Mouse (Mus musculus): Measurements from ENCODE around the gene B4galt2. TPM values are rescaled to one million over a fixed set of nuclear protein-coding genes. Genes with fewer than 3 reads are reported as not detected.

B4galt2 gene
- total and polyA plus RNA-seq, 3 experiments, result 0.08 to 0.19 TPM; not detected in 1

- TF ChIP-seq MAX (IDR thresholded peaks at IDR 0.05; ENCODE audit: low read length) (no peak), USF2 (IDR thresholded peaks at IDR 0.05; ENCODE audit: borderline replicate concordance in 1 of 2, insufficient read depth in 1 of 2, low read depth in 1 of 2, low read length in 2 of 2) (no peak), GATA1 (IDR thresholded peaks at IDR 0.05; ENCODE audit: low read depth, low read length) (no peak)
These were observed 48.3 kb downstream of the B4galt2 start (continued) for GRCm38 (mm10) chr4:117834845-117835530.

GRCm38 (mm10) chr4:117834457-117834844 lies 48.8 kb downstream of the B4galt2 start, which contains the start of gene Slc6a9:
Gene Slc6a9 (plus strand): TSS chr4:117834506.
- peak within 1 kb of the TSS; percentile 78 for H3K27ac ChIP-seq (ENCODE audit: control insufficient read depth, low read depth, low read length)

GRCm38 (mm10) chr4:117831920-117832691 lies 51.2 kb downstream of the B4galt2 start:
- Histone ChIP-seq H3K79me2 (ENCODE audit: control insufficient read depth, insufficient read depth, low read length, poor library complexity) (peaks cover 3% of the 10 kb centered on the region; the same call in 1 of the 2 replicates), H3K36me3 (ENCODE audit: control insufficient read depth in 1 of 2, insufficient read depth in 2 of 2, low read length in 2 of 2) (peaks cover 0 to 44% of the 10 kb centered on the region in 2 experiments; a peak in 2 of 4 replicates), H3K27me3 (ENCODE audit: control insufficient read depth in 1 of 2, insufficient read depth in 2 of 2, low read length in 2 of 2) (no peaks in the 10 kb centered on the region), H3K27ac (ENCODE audit: control insufficient read depth, low read depth, low read length) (peak overlapping the region; percentile 54), H3K4me1 (ENCODE audit: control insufficient read depth in 1 of 2, insufficient read depth in 2 of 2, low read length in 2 of 2) (peaks cover 46 to 57% of the 10 kb centered on the region in 2 experiments), H3K9me3 (replicated peaks; ENCODE audit: insufficient read depth, low read length) (no peaks in the 10 kb centered on the region), H3K9ac (ENCODE audit: control insufficient read depth, low read depth, low read length, poor library complexity, severe bottlenecking) (0 out of 2 replicates have a peak overlapping the region, but pooled peaks have one; percentile 1), H3K4me3 (ENCODE audit: control insufficient read depth in 1 of 2, insufficient read depth in 1 of 2, low read depth in 2 of 2, low read length in 2 of 2) (peak overlapping the region in 1 of 2 experiments; percentile 38; a peak in 3 of 4 replicates)
- peak; percentile 84 for DNase-seq (ENCODE audit: low read depth, low spot score)
- TF ChIP-seq EP300 (IDR thresholded peaks at IDR 0.05; ENCODE audit: low read depth in 1 of 2, low read length in 2 of 2) (peak; percentile 52 to 67; a peak in 3 of 4 replicates), JUND (IDR thresholded peaks at IDR 0.05; ENCODE audit: low read depth, low read length) (no peak), MYB (IDR thresholded peaks at IDR 0.05; ENCODE audit: low read depth, low read length) (no peak), ZNF384 (IDR thresholded peaks at IDR 0.05; ENCODE audit: low read depth, low read length) (no peak), UBTF (IDR thresholded peaks at IDR 0.05; ENCODE audit: borderline replicate concordance, insufficient read depth, low read depth, low read length) (no peak), MYC (IDR thresholded peaks at IDR 0.05; ENCODE audit: low read depth, low read length) (no peak), RAD21 (IDR thresholded peaks at IDR 0.05; ENCODE audit: low read depth, low read length) (no peak), CHD1 (IDR thresholded peaks at IDR 0.05; ENCODE audit: low read depth, low read length) (no peak), HCFC1 (IDR thresholded peaks at IDR 0.05; ENCODE audit: low read depth, low read length) (no peak), E2F4 (IDR thresholded peaks at IDR 0.05; ENCODE audit: borderline replicate concordance, low read depth, low read length) (no peak), POLR2AphosphoS2 (IDR thresholded peaks at IDR 0.05; ENCODE audit: low read length) (no peak), MEF2A (IDR thresholded peaks at IDR 0.05; ENCODE audit: extremely low read depth, insufficient replicate concordance, low read depth, low read length, poor library complexity, severe bottlenecking) (no peak), TAL1 (IDR thresholded peaks at IDR 0.05; ENCODE audit: low read length) (no peak), ZKSCAN1 (IDR thresholded peaks at IDR 0.05; ENCODE audit: low read depth, low read length) (peak; percentile 96), ETS1 (IDR thresholded peaks at IDR 0.05; ENCODE audit: low read depth, low read length) (peak; percentile 92), SMC3 (IDR thresholded peaks at IDR 0.05; ENCODE audit: low read depth, low read length) (no peak), GABPA (IDR thresholded peaks at IDR 0.05; ENCODE audit: low read depth, low read length) (peak; percentile 99), ZC3H11A (IDR thresholded peaks at IDR 0.05; ENCODE audit: low read depth, low read length) (no peak), ZMIZ1 (IDR thresholded peaks at IDR 0.05; ENCODE audit: low read depth, low read length) (no peak), CTCF (IDR thresholded peaks at IDR 0.05 in 2 of 3, conservative IDR thresholded peaks at IDR 0.05 in 1 of 3; ENCODE audit: control insufficient read depth in 1 of 3, insufficient read depth in 1 of 3, low read depth in 2 of 3, low read length in 3 of 3, poor library complexity in 1 of 3, severe bottlenecking in 1 of 3) (no peak)

More at GRCm38 (mm10) chr4:117834457-117834844, 48.8 kb downstream of the B4galt2 start, which contains the start of gene Slc6a9:
- peak; percentile 22 for DNase-seq (ENCODE audit: low read depth, low spot score)
- H3K4me3 ChIP-seq (ENCODE audit: control insufficient read depth in 1 of 2, insufficient read depth in 1 of 2, low read depth in 2 of 2, low read length in 2 of 2), result peak within 1 kb of the TSS; percentile 65 to 100
- H3K36me3 ChIP-seq (ENCODE audit: control insufficient read depth in 1 of 2, insufficient read depth in 2 of 2, low read length in 2 of 2), result peaks cover 0 to 49% of the 10 kb centered on the region in 2 experiments; a peak in 2 of 4 replicates
- H3K9ac ChIP-seq (ENCODE audit: control insufficient read depth, low read depth, low read length, poor library complexity, severe bottlenecking), result peak within 1 kb of the TSS; percentile 72
- peaks cover 42 to 60% of the 10 kb centered on the region in 2 experiments for H3K4me1 ChIP-seq (ENCODE audit: control insufficient read depth in 1 of 2, insufficient read depth in 2 of 2, low read length in 2 of 2)
- H3K9me3 ChIP-seq (replicated peaks; ENCODE audit: insufficient read depth, low read length), result no peaks in the 10 kb centered on the region
- peaks cover 3% of the 10 kb centered on the region; the same call in 1 of the 2 replicates for H3K79me2 ChIP-seq (ENCODE audit: control insufficient read depth, insufficient read depth, low read length, poor library complexity)
- no peak for TF ChIP-seq TBP (IDR thresholded peaks at IDR 0.05; ENCODE audit: low read depth, low read length)
- no peak for TF ChIP-seq MAZ (IDR thresholded peaks at IDR 0.05; ENCODE audit: low read depth, low read length)
- TF ChIP-seq KAT2A (conservative IDR thresholded peaks at IDR 0.05; ENCODE audit: low read depth, low read length), result no peak
- TF ChIP-seq ETS1 (IDR thresholded peaks at IDR 0.05; ENCODE audit: low read depth, low read length), result no peak
- TF ChIP-seq GABPA (IDR thresholded peaks at IDR 0.05; ENCODE audit: low read depth, low read length), result no peak
- no peak for TF ChIP-seq MAX (IDR thresholded peaks at IDR 0.05; ENCODE audit: low read length)
- no peak for TF ChIP-seq MXI1 (IDR thresholded peaks at IDR 0.05; ENCODE audit: low read depth, low read length)
- no peak for TF ChIP-seq RAD21 (IDR thresholded peaks at IDR 0.05; ENCODE audit: low read depth, low read length)
- H3K27me3 ChIP-seq (ENCODE audit: control insufficient read depth in 1 of 2, insufficient read depth in 2 of 2, low read length in 2 of 2), result no peaks in the 10 kb centered on the region
